Mouse (Mus musculus) stomach, postnatal 0 days (tissue): ENCODE results near the gene A530016L24Rik. TPM values are rescaled to one million over a fixed set of nuclear protein-coding genes. Genes with fewer than 3 reads are reported as not detected.
A peak's percentile ranks its signal among the peaks of the same experiment; 100 is the strongest.

Experiments used
- ATAC-seq: fragments of 200-750 bp; cut with Nextera tagmentation; 2 replicates; pipeline ENCODE4 v1.8.0; 2017; ENCODE audit not compliant: low FRiP score, low TSS enrichment
- DNase-seq: peaks from one replicate; pipeline ENCODE4 v3.0.0-alpha.2; 2016; ENCODE audit warnings: low spot score
- H3K27ac ChIP-seq: fragments of 300-500 bp; sonication (generic); replicated peaks from 2 replicates; pipeline ENCODE4 v1.5.1; 2014; ENCODE audit warnings: mild to moderate bottlenecking, control low read depth
- H3K27me3 ChIP-seq: fragments of 300-500 bp; sonication (generic); 2 replicates; pipeline ENCODE4 v1.6.1; 2014; ENCODE audit warnings: low read length; ENCODE audit not compliant: control insufficient read depth, insufficient read depth
- H3K36me3 ChIP-seq: fragments of 300-500 bp; sonication (generic); 2 replicates; pipeline ENCODE4 v1.6.1; 2014; ENCODE audit warnings: low read length, mixed read lengths; ENCODE audit not compliant: control insufficient read depth, insufficient read depth
- H3K4me1 ChIP-seq: fragments of 300-500 bp; sonication (generic); replicated peaks from 2 replicates; pipeline ENCODE4 v1.6.1; 2014; ENCODE audit warnings: antibody characterized with exemption; ENCODE audit not compliant: control insufficient read depth, insufficient read depth
- H3K4me2 ChIP-seq: fragments of 300-500 bp; sonication (generic); replicated peaks from 2 replicates; pipeline ENCODE4 v1.6.1; 2014; ENCODE audit warnings: low read depth, mild to moderate bottlenecking, control low read depth, moderate library complexity
- H3K4me3 ChIP-seq: fragments of 300-500 bp; sonication (generic); 2 replicates; pipeline ENCODE4 v1.5.1; 2014; ENCODE audit warnings: low read depth, low read length, control low read depth
- H3K9ac ChIP-seq: fragments of 300-500 bp; sonication (generic); 2 replicates; pipeline ENCODE4 v1.6.1; 2014; ENCODE audit warnings: mild to moderate bottlenecking, low read length, control low read depth, mixed read lengths
- H3K9me3 ChIP-seq: fragments of 300-500 bp; sonication (generic); 2 replicates; pipeline ENCODE4 v1.6.1; 2016; ENCODE audit warnings: low read length; ENCODE audit not compliant: control insufficient read depth
- CTCF ChIP-seq: IDR thresholded peaks from 2 replicates; pipeline ENCODE4 v1.5.1; 2016; ENCODE audit warnings: antibody characterized with exemption, low read depth, mild to moderate bottlenecking, moderate library complexity
- EP300 ChIP-seq: optimal IDR thresholded peaks from 2 replicates; pipeline ENCODE3; 2016; ENCODE audit warnings: antibody characterized with exemption
- WGBS: fragments of 180-500 bp; shearing (Covaris S2); extraction: QIAGEN DNeasy Blood & Tissue Kit; methylation state at CpG from one replicate; pipeline ENCODE4 v1.1.7; 2014; 5-methylcytosine and 5-hydroxymethylcytosine counted together
- polyA plus RNA-seq: library from polyadenylated mRNA; unstranded; fragments of >200 nt; fragmentation: Nextera tagmentation; extraction: Ambion mirVana; gene quantifications from 2 replicates; pipeline ENCODE4 v1.2.1, GENCODE M21; 2015

Gene A530016L24Rik
- polyA plus RNA-seq, 1 experiment from 2014 or later, result not detected

- H3K27me3 ChIP-seq, result no peaks in the 10 kb centered on the region
- no peaks in the 10 kb centered on the region for H3K36me3 ChIP-seq
- no peaks in the 10 kb centered on the region for H3K4me1 ChIP-seq
- ATAC-seq (no peak; the same call in 1 of the 2 replicates), DNase-seq (no peak)
- no peak overlapping the region for H3K4me3 ChIP-seq
- no peak overlapping the region for H3K4me2 ChIP-seq
- WGBS, result 79% methylated on average over 3 of the region's 3 CpGs
- no peak overlapping the region for H3K27ac ChIP-seq
- no peaks in the 10 kb centered on the region for H3K9me3 ChIP-seq
- H3K9ac ChIP-seq, result no peak overlapping the region
- TF ChIP-seq CTCF, result no peak
- TF ChIP-seq EP300, result no peak
Observed at GRCm38 (mm10) chr12:112464516-112464915, 24.7 kb upstream of the A530016L24Rik start.

GRCm38 (mm10) chr12:112465928-112466327 is 23.3 kb upstream of the A530016L24Rik start:
- H3K9ac ChIP-seq, result no peak overlapping the region
- H3K9me3 ChIP-seq, result no peaks in the 10 kb centered on the region
- TF ChIP-seq CTCF, result no peak
- no peaks in the 10 kb centered on the region for H3K27me3 ChIP-seq
- no peaks in the 10 kb centered on the region for H3K36me3 ChIP-seq
- H3K4me3 ChIP-seq, result no peak overlapping the region
- DNase-seq (no peak), ATAC-seq (no peak)
- H3K27ac ChIP-seq, result no peak overlapping the region
- no peaks in the 10 kb centered on the region for H3K4me1 ChIP-seq
- H3K4me2 ChIP-seq, result no peak overlapping the region
- WGBS, result 84% methylated on average over 17 of the region's 17 CpGs

GRCm38 (mm10) chr12:112467387-112467786 is 21.9 kb upstream of the A530016L24Rik start:
- no peak overlapping the region for H3K4me3 ChIP-seq
- H3K27me3 ChIP-seq, result no peaks in the 10 kb centered on the region
- no peak overlapping the region for H3K9ac ChIP-seq
- no peaks in the 10 kb centered on the region for H3K9me3 ChIP-seq
- H3K27ac ChIP-seq, result no peak overlapping the region
- WGBS, result 68% methylated on average over 10 of the region's 10 CpGs
- no peak for TF ChIP-seq CTCF
- TF ChIP-seq EP300, result no peak
- DNase-seq (no peak), ATAC-seq (no peak)
- H3K36me3 ChIP-seq, result no peaks in the 10 kb centered on the region
- no peaks in the 10 kb centered on the region for H3K4me1 ChIP-seq
- H3K4me2 ChIP-seq, result no peak overlapping the region

GRCm38 (mm10) chr12:112469393-112469792 is 19.9 kb upstream of the A530016L24Rik start:
- H3K27me3 ChIP-seq, result no peaks in the 10 kb centered on the region
- DNase-seq (no peak), ATAC-seq (no peak)
- H3K4me2 ChIP-seq, result no peak overlapping the region
- no peaks in the 10 kb centered on the region for H3K9me3 ChIP-seq
- H3K27ac ChIP-seq, result no peak overlapping the region
- H3K36me3 ChIP-seq, result no peaks in the 10 kb centered on the region
- TF ChIP-seq CTCF (no peak), EP300 (no peak)
- no peak overlapping the region for H3K4me3 ChIP-seq
- H3K4me1 ChIP-seq, result no peaks in the 10 kb centered on the region
- H3K9ac ChIP-seq, result no peak overlapping the region
- WGBS, result 87% methylated on average over 7 of the region's 7 CpGs

GRCm38 (mm10) chr12:112470216-112470615 is 19.0 kb upstream of the A530016L24Rik start:
- H3K27me3 ChIP-seq, result no peaks in the 10 kb centered on the region
- no peaks in the 10 kb centered on the region for H3K9me3 ChIP-seq
- 73% methylated on average over 5 of the region's 5 CpGs for WGBS
- no peak overlapping the region for H3K9ac ChIP-seq
- DNase-seq, result no peak
- H3K4me3 ChIP-seq, result no peak overlapping the region
- H3K4me1 ChIP-seq, result no peaks in the 10 kb centered on the region
- no peak overlapping the region for H3K27ac ChIP-seq
- H3K4me2 ChIP-seq, result no peak overlapping the region
- ATAC-seq, result no peak
- no peak for TF ChIP-seq CTCF
- no peak for TF ChIP-seq EP300
- H3K36me3 ChIP-seq, result no peaks in the 10 kb centered on the region

- TF ChIP-seq CTCF (peak; percentile 99), EP300 (no peak)
- H3K36me3 ChIP-seq, result no peaks in the 10 kb centered on the region
- no peaks in the 10 kb centered on the region for H3K9me3 ChIP-seq
- DNase-seq (peak; percentile 85), ATAC-seq (peak; percentile 85)
- H3K27ac ChIP-seq, result no peak overlapping the region
- H3K4me2 ChIP-seq, result no peak overlapping the region
- WGBS, result 12% methylated on average over 9 of the region's 9 CpGs
- no peak overlapping the region for H3K4me3 ChIP-seq
- no peaks in the 10 kb centered on the region for H3K4me1 ChIP-seq
- no peak overlapping the region for H3K9ac ChIP-seq
- H3K27me3 ChIP-seq, result no peaks in the 10 kb centered on the region
Observed at GRCm38 (mm10) chr12:112473777-112474176, 15.5 kb upstream of the A530016L24Rik start.
